Mouse (Mus musculus) neural tube, embryonic 14.5 days (tissue): ENCODE results near the gene Pilrb2. TPM values are rescaled to one million over a fixed set of nuclear protein-coding genes. Genes with fewer than 3 reads are reported as not detected.
"Not testable (repeated sequence)": the region's sequence is repeated elsewhere in the genome, so short reads cannot be mapped to it uniquely, and the experiment has no call there.

Source experiments
- ATAC-seq: fragments of 200-750 bp; cut with Nextera tagmentation; 2 replicates; pipeline ENCODE4 v1.8.0; 2017; ENCODE audit warnings: low read depth, mild to moderate bottlenecking, moderate TSS enrichment, moderate library complexity
- H3K27ac ChIP-seq: fragments of 300-500 bp; sonication (generic); 2 replicates; pipeline ENCODE4 v1.5.1; 2014; ENCODE audit warnings: low read depth, mild to moderate bottlenecking, control low read depth, low read length, moderate library complexity, mixed read lengths
- H3K27me3 ChIP-seq: fragments of 300-500 bp; sonication (generic); 2 replicates; pipeline ENCODE4 v1.6.1; 2014; ENCODE audit warnings: low read length; ENCODE audit not compliant: control insufficient read depth, insufficient read depth
- H3K36me3 ChIP-seq: fragments of 300-500 bp; sonication (generic); 2 replicates; pipeline ENCODE4 v1.6.1; 2014; ENCODE audit warnings: low read length, mixed read lengths; ENCODE audit not compliant: control insufficient read depth, insufficient read depth
- H3K4me1 ChIP-seq: fragments of 300-500 bp; sonication (generic); 2 replicates; pipeline ENCODE4 v1.6.1; 2014; ENCODE audit warnings: low read length; ENCODE audit not compliant: control insufficient read depth, insufficient read depth
- H3K4me2 ChIP-seq: fragments of 300-500 bp; sonication (generic); 2 replicates; pipeline ENCODE4 v1.6.1; 2014; ENCODE audit warnings: mild to moderate bottlenecking, low read depth, low read length, control low read depth
- H3K4me3 ChIP-seq: fragments of 300-500 bp; sonication (generic); 2 replicates; pipeline ENCODE4 v1.5.1; 2014; ENCODE audit warnings: low read depth, low read length, control low read depth, mixed read lengths
- H3K9ac ChIP-seq: fragments of 300-500 bp; sonication (generic); replicated peaks from 2 replicates; pipeline ENCODE4 v1.6.1; 2014; ENCODE audit warnings: low read depth, mild to moderate bottlenecking, control low read depth, low read length, mixed read lengths
- H3K9me3 ChIP-seq: fragments of 300-500 bp; sonication (generic); 2 replicates; pipeline ENCODE4 v1.6.1; 2016; ENCODE audit warnings: low read length; ENCODE audit not compliant: control insufficient read depth
- WGBS: fragments of 180-500 bp; shearing (Covaris S2); extraction: QIAGEN DNeasy Blood & Tissue Kit; methylation state at CpG from one replicate; pipeline ENCODE4 v1.1.7; 2014; 5-methylcytosine and 5-hydroxymethylcytosine counted together
- polyA plus RNA-seq: library from polyadenylated mRNA; unstranded; fragments of >200 nt; fragmentation: Nextera tagmentation; extraction: Ambion mirVana; gene quantifications from 2 replicates; pipeline ENCODE4 v1.2.1, GENCODE M21; 2014

Pilrb2 gene
- polyA plus RNA-seq, 1 experiment from 2014 or later, result not detected

DNA sequence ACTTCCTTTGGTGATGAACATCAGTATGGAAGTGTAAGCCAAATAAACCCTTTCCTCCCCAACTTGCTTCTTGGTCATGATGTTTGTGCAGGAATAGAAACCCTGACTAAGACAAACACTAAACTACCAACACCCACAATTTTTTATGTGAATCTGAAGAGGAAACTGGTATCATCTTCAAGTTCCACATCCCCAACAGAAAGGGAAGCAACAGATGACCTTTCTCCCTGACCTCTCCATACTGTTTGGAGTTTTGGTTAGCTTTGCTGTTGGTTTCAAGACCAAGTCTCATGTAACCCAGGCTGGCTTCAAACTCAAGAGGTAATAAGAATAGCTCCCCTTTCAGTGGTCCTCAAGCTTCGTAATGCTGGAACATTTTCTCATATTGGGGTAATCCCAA is 21.3 kb downstream of the Pilrb2 start:
- not testable (repeated sequence) for H3K4me1 ChIP-seq, H3K27ac ChIP-seq, H3K4me3 ChIP-seq, H3K9me3 ChIP-seq, H3K4me2 ChIP-seq, H3K27me3 ChIP-seq, H3K36me3 ChIP-seq, H3K9ac ChIP-seq, ATAC-seq
- WGBS, result 79% methylated on average over 1 of the region's 1 CpGs

DNA sequence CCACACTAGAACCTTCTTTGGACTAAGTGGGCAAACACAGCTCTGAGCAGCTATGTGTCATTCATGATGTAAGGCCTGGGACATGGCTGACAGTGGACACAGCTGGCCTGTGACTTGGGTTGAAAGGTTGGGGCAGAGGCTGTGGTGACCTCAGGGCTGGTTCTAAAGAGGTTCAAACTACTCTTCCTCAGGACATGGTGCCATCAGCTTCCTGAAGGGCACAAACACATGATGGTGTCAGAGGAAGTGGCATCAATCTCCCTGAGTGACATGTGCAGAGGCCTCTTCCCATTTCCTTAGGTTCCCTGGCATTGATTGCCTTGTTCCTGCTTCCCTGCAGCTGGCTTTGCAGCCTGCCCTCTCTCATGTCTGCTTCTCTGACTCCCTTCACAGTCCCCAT is 34.5 kb downstream of the Pilrb2 start:
- not testable (repeated sequence) for H3K36me3 ChIP-seq, ATAC-seq, H3K27ac ChIP-seq, H3K9me3 ChIP-seq, H3K4me2 ChIP-seq, H3K4me1 ChIP-seq, H3K27me3 ChIP-seq, H3K9ac ChIP-seq, H3K4me3 ChIP-seq

DNA sequence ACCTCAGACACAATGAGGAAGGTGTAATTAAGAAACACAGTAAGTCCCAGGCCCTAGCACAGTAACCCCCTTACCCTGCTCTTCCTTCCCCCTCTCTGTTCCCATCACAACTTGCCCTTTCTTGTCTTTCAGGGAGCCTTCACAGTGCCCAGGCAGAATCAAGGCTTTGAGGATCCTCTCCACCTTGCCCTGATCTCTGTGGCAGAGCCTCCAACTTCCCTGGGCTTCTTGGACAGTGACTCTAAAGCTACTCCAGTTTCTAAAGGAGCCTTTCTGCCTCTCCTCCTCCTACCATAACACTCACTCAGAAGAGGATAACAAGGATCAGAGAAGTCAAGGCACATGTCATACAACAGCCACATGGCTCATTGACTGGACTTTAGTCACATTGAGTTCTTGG is 35.0 kb downstream of the Pilrb2 start:
- Histone ChIP-seq H3K4me3 (no peak overlapping the region), H3K4me2 (no peak overlapping the region), H3K36me3 (no peaks in the 10 kb centered on the region), H3K4me1 (no peaks in the 10 kb centered on the region), H3K27ac (no peak overlapping the region), H3K27me3 (no peaks in the 10 kb centered on the region), H3K9me3 (no peaks in the 10 kb centered on the region), H3K9ac (no peak overlapping the region)
- no peak for ATAC-seq

DNA sequence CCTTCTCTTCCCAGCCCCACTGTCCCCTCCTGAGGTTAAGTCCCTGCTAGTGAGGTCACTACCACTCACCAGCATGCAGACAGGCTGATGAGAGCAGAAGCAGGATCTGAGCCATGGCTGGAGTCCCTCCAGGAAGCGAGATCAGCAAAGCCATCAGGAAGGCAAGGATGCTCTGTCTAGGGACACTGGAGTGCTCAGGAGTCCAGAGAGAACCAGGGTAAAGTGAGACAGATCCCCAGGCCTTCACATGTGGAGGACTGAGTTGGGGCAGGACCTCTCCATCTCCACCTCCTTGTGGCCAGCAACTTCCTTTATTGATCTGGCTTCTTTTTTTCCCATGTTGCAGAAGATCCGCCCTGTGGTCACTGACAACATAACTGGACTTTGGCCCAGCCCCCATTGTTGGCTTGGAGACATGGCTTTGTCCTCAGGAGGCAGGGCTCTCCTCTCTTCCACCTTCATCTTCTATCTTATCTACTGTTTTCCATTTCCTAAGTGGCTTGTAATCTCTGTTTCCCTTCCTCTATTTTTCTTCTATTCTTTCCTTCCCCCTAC is 35.6 kb downstream of the Pilrb2 start, which contains the start of gene Pilra:
Gene Pilra, minus strand, starts transcription at position 316 of the 555 bp plus-strand sequence.
- not testable (repeated sequence) for H3K4me1 ChIP-seq, H3K27me3 ChIP-seq, H3K4me3 ChIP-seq, H3K36me3 ChIP-seq, H3K9me3 ChIP-seq, H3K27ac ChIP-seq, H3K4me2 ChIP-seq, ATAC-seq, H3K9ac ChIP-seq
- 82% methylated on average over 2 of the region's 2 CpGs for WGBS

DNA sequence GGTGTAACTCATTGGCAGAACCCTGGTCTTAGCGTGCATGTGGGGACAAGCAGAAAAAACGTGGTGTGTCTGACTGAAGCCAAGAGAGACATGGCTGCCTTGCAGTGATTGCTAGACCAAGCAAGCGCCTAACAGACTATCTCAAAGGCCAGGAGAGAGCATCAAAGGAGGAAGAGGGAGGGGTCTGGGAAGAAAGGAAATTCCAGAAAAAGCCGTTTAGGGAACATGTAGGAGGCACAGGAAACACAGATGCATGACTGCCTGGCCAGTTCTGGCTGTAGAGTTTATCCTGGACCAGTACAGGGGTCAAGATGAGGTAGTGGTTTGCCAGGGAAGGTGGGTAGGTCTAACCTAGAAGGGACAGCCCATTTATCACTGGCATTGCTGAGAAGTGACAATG is 38.1 kb downstream of the Pilrb2 start:
- H3K4me3 ChIP-seq, result no peak overlapping the region
- no peaks in the 10 kb centered on the region for H3K27me3 ChIP-seq
- no peaks in the 10 kb centered on the region for H3K36me3 ChIP-seq
- H3K9me3 ChIP-seq, result no peaks in the 10 kb centered on the region
- ATAC-seq, result no peak
- no peaks in the 10 kb centered on the region for H3K4me1 ChIP-seq
- no peak overlapping the region for H3K4me2 ChIP-seq
- no peak overlapping the region for H3K27ac ChIP-seq
- no peak overlapping the region for H3K9ac ChIP-seq
- 67% methylated on average over 4 of the region's 4 CpGs for WGBS

DNA sequence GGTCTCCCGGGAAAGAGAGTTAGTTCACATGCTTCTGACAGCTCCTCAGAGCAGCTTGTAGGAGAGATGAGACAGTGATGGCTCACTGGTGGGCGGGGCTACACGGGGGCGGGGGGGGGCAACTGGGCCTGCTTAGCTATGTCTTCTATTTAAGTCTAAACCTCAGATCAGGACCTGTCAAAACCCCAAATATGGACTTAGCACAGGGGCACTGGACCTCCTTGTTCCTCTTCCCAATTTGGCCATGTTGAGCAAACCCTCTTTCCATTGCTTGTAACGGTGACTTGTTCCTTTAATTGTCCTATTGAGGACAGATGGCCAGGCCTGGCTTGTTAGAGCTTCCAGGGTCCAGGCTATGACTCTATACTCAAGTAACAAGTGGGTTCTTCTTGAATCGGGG is 40.1 kb downstream of the Pilrb2 start:
- H3K9me3 ChIP-seq, result no peaks in the 10 kb centered on the region
- H3K27me3 ChIP-seq, result no peaks in the 10 kb centered on the region
- no peaks in the 10 kb centered on the region for H3K4me1 ChIP-seq
- H3K4me2 ChIP-seq, result no peak overlapping the region
- H3K9ac ChIP-seq, result no peak overlapping the region
- no peak for ATAC-seq
- 74% methylated on average over 6 of the region's 6 CpGs for WGBS
- H3K4me3 ChIP-seq, result no peak overlapping the region
- no peak overlapping the region for H3K27ac ChIP-seq
- H3K36me3 ChIP-seq, result no peaks in the 10 kb centered on the region

DNA sequence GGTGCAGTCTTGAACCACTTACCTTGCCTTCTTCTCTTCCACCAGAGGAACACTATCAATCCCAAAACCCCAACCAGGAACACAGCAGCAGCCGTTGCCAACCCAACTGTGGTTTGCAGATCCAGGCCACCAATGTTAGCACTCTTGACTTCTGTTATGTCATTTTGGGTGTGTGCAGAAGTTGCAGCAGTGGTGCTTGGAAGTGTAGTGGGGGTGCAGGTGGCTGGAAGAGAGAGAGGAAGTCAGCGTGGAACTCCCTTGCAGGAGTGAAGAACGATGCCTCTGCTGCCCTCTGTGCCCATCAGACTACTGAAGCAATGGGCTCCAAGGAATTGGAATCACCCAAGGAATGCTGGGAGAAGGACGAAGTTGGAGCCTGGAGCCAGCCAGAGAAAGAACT is 40.5 kb downstream of the Pilrb2 start:
- Histone ChIP-seq H3K4me3 (no peak overlapping the region), H3K27ac (no peak overlapping the region), H3K4me2 (no peak overlapping the region), H3K27me3 (no peaks in the 10 kb centered on the region), H3K9me3 (no peaks in the 10 kb centered on the region), H3K9ac (no peak overlapping the region), H3K36me3 (no peaks in the 10 kb centered on the region), H3K4me1 (no peaks in the 10 kb centered on the region)
- WGBS, result 88% methylated on average over 4 of the region's 4 CpGs
- ATAC-seq, result no peak

DNA sequence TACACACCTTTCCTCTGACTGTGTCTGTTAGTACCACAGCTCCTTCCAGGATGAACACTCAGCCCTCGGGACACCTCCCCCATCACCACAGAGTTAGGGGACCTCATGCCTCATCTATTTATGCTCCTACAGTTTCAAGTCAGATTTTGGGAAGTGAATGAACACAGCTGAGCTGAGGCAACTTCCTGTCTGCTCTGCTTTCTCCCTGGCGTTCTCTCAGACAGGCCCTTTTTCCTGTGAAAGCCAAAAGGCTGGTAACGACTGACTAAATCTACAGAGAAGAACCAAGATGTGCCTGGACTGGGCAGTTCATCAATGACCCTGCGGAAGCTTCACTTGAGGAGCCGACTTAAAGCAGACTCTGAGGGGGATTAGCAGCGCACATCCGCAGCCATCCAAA is 41.4 kb downstream of the Pilrb2 start:
- Histone ChIP-seq H3K9ac (no peak overlapping the region), H3K9me3 (no peaks in the 10 kb centered on the region), H3K36me3 (no peaks in the 10 kb centered on the region), H3K27ac (no peak overlapping the region), H3K4me2 (no peak overlapping the region), H3K4me1 (no peaks in the 10 kb centered on the region), H3K27me3 (no peaks in the 10 kb centered on the region), H3K4me3 (no peak overlapping the region)
- WGBS, result 92% methylated on average over 7 of the region's 7 CpGs
- no peak for ATAC-seq

DNA sequence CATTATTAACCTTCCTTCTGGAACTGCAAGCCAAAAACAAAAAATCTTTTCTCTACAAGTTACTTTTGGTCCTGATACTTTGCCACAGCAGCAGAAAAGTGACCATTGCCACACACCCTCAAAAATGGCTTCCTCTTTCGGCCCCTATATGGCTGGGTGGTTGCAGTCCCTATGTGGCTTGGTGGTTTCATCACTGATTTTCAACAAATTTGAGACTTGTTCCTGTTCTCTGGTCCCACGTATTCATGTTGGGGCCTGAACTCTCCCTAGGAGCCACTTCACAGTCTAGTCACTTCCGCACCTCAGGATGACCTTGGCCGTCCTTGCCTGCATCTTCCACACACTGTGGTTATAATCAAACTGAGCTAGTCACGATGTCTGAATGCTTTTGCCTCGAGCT is 42.9 kb downstream of the Pilrb2 start:
- Histone ChIP-seq H3K27me3 (no peaks in the 10 kb centered on the region), H3K9ac (no peak overlapping the region), H3K4me1 (no peaks in the 10 kb centered on the region), H3K36me3 (no peaks in the 10 kb centered on the region), H3K4me3 (no peak overlapping the region), H3K9me3 (no peaks in the 10 kb centered on the region), H3K27ac (no peak overlapping the region), H3K4me2 (no peak overlapping the region)
- WGBS, result 90% methylated on average over 6 of the region's 6 CpGs
- ATAC-seq, result no peak

DNA sequence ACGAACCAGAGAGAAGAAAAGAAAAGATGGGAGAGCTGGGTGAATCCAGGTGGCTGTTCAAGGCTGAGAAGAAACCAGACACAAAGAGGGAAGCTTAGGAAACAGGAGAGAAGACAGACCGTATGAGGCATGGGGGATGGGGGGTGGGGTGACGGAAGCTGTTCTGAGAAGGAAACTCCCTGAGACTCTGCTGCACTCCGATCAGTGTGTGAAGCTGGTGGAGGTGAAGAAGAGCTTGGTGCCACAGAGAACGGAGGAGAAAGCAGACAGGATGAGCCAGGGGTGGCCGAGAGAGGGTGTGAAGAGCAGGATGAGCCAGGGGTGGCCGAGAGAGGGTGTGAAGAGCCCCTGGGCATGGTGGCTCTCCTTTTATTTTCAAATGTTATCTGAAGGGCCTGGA is 45.2 kb downstream of the Pilrb2 start:
- no peak overlapping the region for H3K4me3 ChIP-seq
- no peak for ATAC-seq
- H3K9ac ChIP-seq, result no peak overlapping the region
- H3K27ac ChIP-seq, result no peak overlapping the region
- H3K36me3 ChIP-seq, result no peaks in the 10 kb centered on the region
- no peaks in the 10 kb centered on the region for H3K9me3 ChIP-seq
- no peak overlapping the region for H3K4me2 ChIP-seq
- H3K27me3 ChIP-seq, result no peaks in the 10 kb centered on the region
- no peaks in the 10 kb centered on the region for H3K4me1 ChIP-seq
- WGBS, result 79% methylated on average over 7 of the region's 7 CpGs
